Mouse (Mus musculus) bone marrow, adult 2 months (tissue): Measurements from ENCODE around the gene Cdc25b. TPM values are rescaled to one million over a fixed set of nuclear protein-coding genes. Genes with fewer than 3 reads are reported as not detected.

Experiments
- H3K27ac ChIP-seq: fragments of 200-500 bp; 2 replicates; pipeline ENCODE4 v1.5.1; 2012; ENCODE audit warnings: low read depth, mild to moderate bottlenecking, control low read depth, inconsistent platforms, low read length; ENCODE audit not compliant: control insufficient read depth, poor library complexity, insufficient read depth
- H3K4me1 ChIP-seq: fragments of 200-500 bp; 2 replicates; pipeline ENCODE4 v1.6.1; 2011; ENCODE audit warnings: low read length; ENCODE audit not compliant: control insufficient read depth, insufficient read depth
- H3K4me3 ChIP-seq: fragments of 200-500 bp; replicated peaks from 2 replicates; pipeline ENCODE3; 2011; ENCODE audit warnings: mild to moderate bottlenecking, low read depth, low read length, control low read depth; ENCODE audit not compliant: control insufficient read depth
- CTCF ChIP-seq: fragments of 200-500 bp; IDR thresholded peaks from 2 replicates; pipeline ENCODE4 v1.5.1; 2011; ENCODE audit warnings: low read length, control low read depth; ENCODE audit not compliant: control insufficient read depth, insufficient read depth
- POLR2A ChIP-seq: fragments of 200-500 bp; IDR thresholded peaks from 2 replicates; pipeline ENCODE4 v1.6.1; 2011; ENCODE audit warnings: low read depth, mild to moderate bottlenecking, control low read depth, low read length, borderline replicate concordance; ENCODE audit not compliant: control insufficient read depth
- WGBS: fragments of 180-500 bp; shearing (Covaris S2); methylation state at CpG from one replicate; pipeline ENCODE4 v1.1.7; 2018; 5-methylcytosine and 5-hydroxymethylcytosine counted together
- polyA plus RNA-seq: library from polyadenylated mRNA; stranded (reverse); fragments of >200 nt; gene quantifications from 2 replicates; pipeline ENCODE4 v1.2.4, GENCODE M21; 2011; ENCODE audit warnings: low replicate concordance; ENCODE audit not compliant: missing spikeins, insufficient read depth, insufficient read length

Gene Cdc25b
- polyA plus RNA-seq, 1 experiment, result 179 TPM

DNA sequence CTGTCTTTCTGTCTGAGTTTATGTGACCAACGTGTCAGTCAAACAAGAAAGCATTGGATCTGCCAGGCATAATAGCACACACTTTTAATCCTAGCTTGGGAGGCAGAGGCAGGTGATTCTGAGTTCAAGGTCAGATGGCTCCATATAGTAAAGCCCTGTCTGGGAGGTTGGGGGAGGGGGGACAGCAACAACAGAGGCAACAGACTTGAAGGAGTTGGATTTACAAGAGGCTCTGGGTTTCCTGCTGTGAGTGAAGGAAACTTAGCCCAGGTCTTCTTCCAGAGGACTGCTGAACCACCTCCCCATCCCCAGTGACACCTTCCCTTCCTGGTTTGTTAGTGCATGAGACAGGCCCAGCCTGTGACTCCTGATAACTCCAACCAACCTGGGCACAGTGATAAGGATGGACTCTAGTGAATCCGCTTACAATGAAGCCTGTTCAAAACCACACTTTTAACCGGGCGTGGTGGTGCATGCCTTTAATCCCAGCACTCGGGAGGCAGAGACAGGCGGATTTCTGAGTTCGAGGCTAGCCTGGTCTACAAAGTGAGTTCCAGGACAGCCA is 34.5 kb upstream of the Cdc25b start:
- WGBS, result 72% methylated on average over 7 of the region's 7 CpGs
- Histone ChIP-seq H3K27ac (no peak overlapping the region), H3K4me3 (no peak overlapping the region), H3K4me1 (no peaks in the 10 kb centered on the region; the same call in 1 of the 2 replicates)
- no peak for TF ChIP-seq CTCF
- TF ChIP-seq POLR2A, result no peak

DNA sequence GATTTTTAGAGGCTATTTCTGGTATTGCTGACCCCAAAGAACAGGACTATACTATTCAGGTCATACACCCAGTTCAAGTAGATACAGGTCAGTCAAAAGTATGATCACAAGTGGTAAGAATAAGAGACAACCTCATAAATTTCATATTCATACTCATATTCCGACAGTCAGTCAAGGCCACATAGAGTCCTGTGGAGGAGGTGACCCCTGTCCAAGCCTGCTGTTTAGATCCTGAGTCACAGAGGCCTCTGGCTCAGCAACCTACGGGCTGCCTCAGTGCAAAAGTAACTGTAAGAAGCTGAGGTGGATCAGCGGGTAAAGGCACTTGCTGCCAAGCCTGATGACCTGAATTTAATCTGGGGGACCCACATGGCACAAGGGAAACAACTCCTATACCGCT is 32.7 kb upstream of the Cdc25b start:
- no peak overlapping the region for H3K27ac ChIP-seq
- H3K4me1 ChIP-seq, result peaks cover 4% of the 10 kb centered on the region; the same call in 1 of the 2 replicates
- WGBS, result 83% methylated on average over 4 of the region's 4 CpGs
- no peak overlapping the region for H3K4me3 ChIP-seq
- TF ChIP-seq CTCF (no peak), POLR2A (no peak)

DNA sequence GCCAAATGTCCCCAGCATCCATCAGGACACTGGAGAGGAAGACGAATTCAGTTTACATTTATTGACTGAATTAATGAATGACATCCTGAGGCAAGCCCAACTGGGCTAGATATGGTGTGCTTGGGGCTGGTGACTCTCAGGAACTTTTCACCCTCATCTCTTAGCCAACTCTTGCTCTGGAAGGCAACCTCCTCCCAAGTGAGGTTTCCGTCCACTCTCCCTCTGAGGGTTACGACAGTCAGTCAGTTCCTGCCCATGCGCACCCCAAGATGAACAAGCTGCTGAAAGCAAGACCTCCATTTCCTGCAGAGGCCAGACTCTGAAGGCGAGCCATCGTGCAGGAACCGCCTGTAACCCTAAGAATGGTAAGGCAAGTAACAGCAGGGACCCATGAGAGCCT is 29.8 kb upstream of the Cdc25b start:
- Histone ChIP-seq H3K27ac (peak overlapping the region; percentile 16; the same call in 1 of the 2 replicates), H3K4me1 (peaks cover 4% of the 10 kb centered on the region; the same call in 1 of the 2 replicates), H3K4me3 (no peak overlapping the region)
- WGBS, result 53% methylated on average over 7 of the region's 7 CpGs
- no peak for TF ChIP-seq CTCF
- TF ChIP-seq POLR2A, result no peak

DNA sequence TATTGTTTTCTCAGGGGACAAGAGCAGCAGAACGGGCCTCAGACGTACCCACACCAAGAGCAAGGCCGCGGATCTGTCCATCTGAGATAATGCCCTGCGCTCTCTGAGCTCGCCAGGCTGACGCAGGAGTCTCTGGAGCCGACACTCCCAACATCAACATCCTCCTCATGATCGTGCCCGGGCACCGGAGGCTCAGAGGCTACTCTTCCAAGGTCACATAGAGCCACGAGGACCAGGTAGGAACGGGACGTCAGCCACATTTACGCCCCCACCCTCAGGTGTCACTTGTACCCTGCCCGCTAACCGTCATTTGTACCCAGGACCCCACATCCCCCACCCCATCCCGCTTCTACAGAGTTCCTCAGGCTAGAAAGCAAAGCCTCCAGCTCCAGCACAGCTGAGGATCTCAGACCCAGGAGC is 27.2 kb upstream of the Cdc25b start:
- Histone ChIP-seq H3K27ac (peak overlapping the region; percentile 78), H3K4me1 (peaks cover 4% of the 10 kb centered on the region; the same call in 1 of the 2 replicates), H3K4me3 (peak overlapping the region; percentile 77)
- TF ChIP-seq CTCF (no peak), POLR2A (peak; percentile 62; the same call in 1 of the 2 replicates)
- 0% methylated on average over 18 of the region's 18 CpGs for WGBS

DNA sequence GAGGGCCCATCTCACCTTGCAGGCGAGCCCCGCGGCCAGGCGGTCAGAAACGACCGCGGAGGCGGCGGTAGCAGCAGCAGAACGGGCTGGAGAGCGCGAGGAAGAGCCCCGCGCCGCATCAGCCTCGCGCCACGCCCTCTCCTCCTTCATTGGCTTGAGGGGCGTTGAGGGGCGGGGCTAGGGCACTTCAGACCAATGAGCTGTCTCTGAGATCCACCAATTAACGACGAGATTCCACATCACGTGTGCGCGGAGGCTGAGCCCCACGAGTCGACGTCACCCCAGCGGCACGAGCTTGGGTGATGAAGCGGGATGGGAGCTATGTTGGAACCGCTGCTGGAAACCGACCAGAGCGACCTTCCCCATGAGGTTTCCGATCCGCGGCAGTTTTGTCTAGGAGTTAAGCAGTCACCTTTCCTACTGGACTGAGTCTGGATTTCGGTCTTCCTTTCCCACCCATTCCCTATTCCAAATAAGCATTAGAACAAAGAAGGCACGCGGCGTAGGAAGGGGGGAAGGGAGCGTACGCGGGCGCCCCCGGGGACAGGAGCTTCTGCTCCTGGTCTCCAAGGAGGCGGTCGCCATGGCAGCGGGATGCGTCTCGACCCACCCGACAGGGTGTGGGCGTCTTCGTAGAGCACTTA is 26.7 kb upstream of the Cdc25b start, which contains the start of gene 1700037H04Rik:
Gene 1700037H04Rik, minus strand, starts transcription at position 144 of the 644 bp plus-strand sequence.
- WGBS, result under 1% methylated on average over 54 of the region's 54 CpGs
- Histone ChIP-seq H3K4me1 (peaks cover 4% of the 10 kb centered on the region; the same call in 1 of the 2 replicates), H3K4me3 (peak within 1 kb of the TSS; percentile 77), H3K27ac (peak within 1 kb of the TSS; percentile 78)
- no peak for TF ChIP-seq CTCF
- peak; percentile 88 for TF ChIP-seq POLR2A

DNA sequence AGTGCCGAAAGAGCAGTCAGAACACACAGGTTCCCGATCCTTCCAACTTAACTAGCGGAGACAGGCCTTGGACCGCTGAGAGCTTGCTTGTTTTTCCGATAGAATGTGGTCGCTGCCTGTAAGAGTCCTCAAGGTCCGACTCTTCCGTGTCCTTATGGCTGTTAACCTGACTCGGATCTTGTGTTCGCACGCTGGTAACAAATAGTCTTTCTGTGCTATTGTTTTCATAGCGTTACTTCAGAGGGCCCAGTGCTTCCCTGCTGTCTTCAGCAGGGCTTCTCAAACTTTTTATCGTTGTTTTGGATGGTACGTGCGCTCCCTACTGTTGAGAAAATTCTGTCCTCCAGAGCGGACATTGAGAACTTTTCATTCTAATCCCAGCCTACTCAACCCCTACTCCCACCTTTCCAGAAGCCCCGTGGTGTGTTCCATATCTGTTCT is 26.1 kb upstream of the Cdc25b start:
- TF ChIP-seq POLR2A, result no peak
- TF ChIP-seq CTCF, result no peak
- Histone ChIP-seq H3K4me1 (peaks cover 4% of the 10 kb centered on the region; the same call in 1 of the 2 replicates), H3K4me3 (peak overlapping the region; percentile 73), H3K27ac (peak overlapping the region; percentile 46; the same call in 1 of the 2 replicates)
- 1% methylated on average over 17 of the region's 17 CpGs for WGBS

DNA sequence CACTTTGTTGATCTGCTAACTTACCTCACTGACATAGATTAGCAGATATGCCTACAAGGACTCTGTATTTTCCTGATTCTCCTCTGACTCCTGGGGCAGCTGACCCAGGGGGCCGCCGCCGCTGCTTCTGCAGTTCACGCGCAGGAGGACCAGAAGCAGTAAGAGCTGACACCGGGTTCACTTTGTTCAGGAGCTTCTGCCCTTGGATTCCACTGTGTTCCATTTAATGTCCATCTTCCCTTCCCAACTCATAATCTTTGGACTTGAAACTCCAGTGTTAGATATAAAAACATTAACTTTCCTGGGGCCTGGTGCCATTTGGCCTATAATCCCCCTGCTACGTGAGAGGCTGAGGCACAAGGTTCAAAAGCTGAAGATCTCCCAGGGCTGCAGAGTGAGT is 22.8 kb upstream of the Cdc25b start:
- no peaks in the 10 kb centered on the region; the same call in 1 of the 2 replicates for H3K4me1 ChIP-seq
- 93% methylated on average over 7 of the region's 7 CpGs for WGBS
- H3K4me3 ChIP-seq, result no peak overlapping the region
- no peak for TF ChIP-seq POLR2A
- TF ChIP-seq CTCF, result no peak
- H3K27ac ChIP-seq, result no peak overlapping the region

DNA sequence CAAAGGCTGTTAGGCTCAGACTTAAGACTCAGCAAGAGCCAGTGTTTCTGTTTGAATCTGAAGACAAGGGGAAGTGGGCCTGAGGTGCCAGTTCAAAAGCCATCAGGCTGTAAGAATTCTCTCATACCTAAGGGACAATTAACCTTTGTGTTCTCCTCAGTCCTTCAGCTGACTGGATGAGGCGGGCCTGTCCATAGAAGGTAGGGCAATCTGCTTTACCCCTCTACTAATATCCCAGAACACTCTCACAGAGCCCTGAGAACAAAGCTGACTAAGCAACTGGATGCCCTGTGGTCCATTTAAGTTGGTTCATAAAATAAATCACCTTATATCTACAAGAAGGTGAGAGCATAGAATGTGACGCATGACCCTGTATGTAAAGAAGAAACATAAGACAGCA is 20.6 kb upstream of the Cdc25b start:
- WGBS, result 90% methylated on average over 2 of the region's 2 CpGs
- no peak overlapping the region for H3K27ac ChIP-seq

More for the DNA sequence above, 20.6 kb upstream of the Cdc25b start:
- no peak overlapping the region for H3K4me3 ChIP-seq
- TF ChIP-seq POLR2A (no peak), CTCF (no peak)
- no peaks in the 10 kb centered on the region; the same call in 1 of the 2 replicates for H3K4me1 ChIP-seq
